Mouse (Mus musculus): ENCODE results near the gene A730049H05Rik.

The A730049H05Rik gene

GRCm38 (mm10) chr6:92879700-92880265 lies 63.5 kb downstream of the A730049H05Rik start:
- DNase-seq (ENCODE audit: low spot score), result no peak

GRCm38 (mm10) chr6:92882446-92882845 lies 66.2 kb downstream of the A730049H05Rik start:
- DNase-seq (ENCODE audit: low spot score), result no peak

- no peak for DNase-seq (ENCODE audit: low spot score)
Measured at GRCm38 (mm10) chr6:92883131-92883900, 67.0 kb downstream of the A730049H05Rik start.

GRCm38 (mm10) chr6:92891535-92891934 lies 75.3 kb downstream of the A730049H05Rik start:
- no peak for DNase-seq (ENCODE audit: low spot score)
